ENCODE assay signal across 13 mouse cellular contexts in the genomic region with DNA sequence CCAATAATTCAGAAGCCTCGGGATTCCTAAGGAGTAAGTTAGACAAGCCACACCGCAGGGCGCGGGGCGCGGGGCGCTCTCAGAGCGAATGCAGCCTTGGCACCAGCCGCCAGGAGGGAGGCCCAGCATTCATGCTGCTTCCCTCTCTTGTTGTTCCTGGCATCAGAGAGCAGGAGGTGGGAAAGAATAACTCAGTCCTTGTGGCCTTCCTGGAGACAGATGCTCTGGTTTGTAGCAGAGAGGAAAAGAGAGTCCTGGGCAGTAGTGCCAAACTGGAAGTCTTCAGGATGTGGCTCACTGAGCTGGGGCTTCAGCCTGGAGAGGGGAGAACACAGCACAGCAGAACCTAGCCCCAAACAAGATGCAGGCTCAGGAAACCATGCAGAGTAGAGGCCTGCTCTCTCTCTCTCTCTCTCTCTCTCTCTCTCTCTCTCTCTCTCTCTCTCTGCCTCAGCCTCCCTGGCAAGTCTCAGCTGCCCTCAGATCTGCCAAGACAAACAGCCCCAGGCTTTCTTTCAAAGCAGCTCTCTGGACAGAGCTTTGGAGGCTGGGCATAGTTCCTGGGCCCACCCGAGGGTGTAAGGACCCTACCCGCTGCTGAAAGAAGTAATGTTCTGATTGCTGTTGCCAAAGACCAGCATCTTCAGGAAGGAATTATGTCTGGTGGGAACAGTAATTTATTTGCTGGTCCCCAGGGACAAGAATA.
DNase-seq lines count a peak whose midpoint lies in the region; ATAC-seq lines count a peak whose summit lies in the region.
"Had no signal": no experiment of that assay in that cellular context is flagged by ENCODE, and none has a peak within 500 bp of the region (broad histone marks: within the 10 kb centered on the region; RNA-seq: fewer than 3 reads in every experiment).

No protein-coding gene starts in this region.

- peak; percentile 20 to 21 for DNase-seq in heart, adult 9 months (ENCODE audit: low spot score in 2 of 2)
- no peak for DNase-seq in midbrain, embryonic 10.5 days (ENCODE audit: low spot score)
- DNase-seq in midbrain, embryonic 14.5 days: no peak
- peak; percentile 51 for DNase-seq in forebrain, embryonic 14.5 days (ENCODE audit: low spot score)
- DNase-seq in thymus, postnatal 25 days: no peak
- no peak for DNase-seq in frontal cortex, postnatal 14 days (ENCODE audit: low spot score in 2 of 2)
- DNase-seq: adrenal gland, postnatal 10 days; cerebellum, adult 18-20 months; lung, postnatal 10 days; thymus, postnatal 14 days had no signal

- H3K4me3 ChIP-seq in heart, embryonic 11.5 days (ENCODE audit: low read depth, low read length): no peak overlapping the region
- no peak overlapping the region for H3K4me3 ChIP-seq in midbrain, embryonic 10.5 days
- no peak overlapping the region for H3K4me3 ChIP-seq in midbrain, embryonic 14.5 days (replicated peaks; ENCODE audit: low read depth, low read length)
- H3K4me3 ChIP-seq in forebrain, embryonic 14.5 days (ENCODE audit: low read depth, low read length): no peak overlapping the region
- no peak overlapping the region for H3K4me3 ChIP-seq in limb, embryonic 13.5 days

- H3K9ac ChIP-seq in heart, embryonic 11.5 days (ENCODE audit: low read depth, low read length): no peak overlapping the region
- no peak overlapping the region for H3K9ac ChIP-seq in midbrain, embryonic 14.5 days (replicated peaks; ENCODE audit: low read length)
- no peak overlapping the region for H3K9ac ChIP-seq in forebrain, embryonic 14.5 days (ENCODE audit: low read length)
- no peak overlapping the region for H3K9ac ChIP-seq in limb, embryonic 13.5 days

- no peak for ATAC-seq in heart, embryonic 11.5 days (replicated peaks; ENCODE audit: insufficient number of reproducible peaks, low FRiP score, low TSS enrichment)
- ATAC-seq in midbrain, embryonic 14.5 days (ENCODE audit: low FRiP score, low TSS enrichment): no peak
- ATAC-seq in forebrain, embryonic 14.5 days: peak; percentile 52
- ATAC-seq in limb, embryonic 13.5 days (ENCODE audit: low FRiP score, low read depth): 0 out of 2 replicates have a peak, but pooled peaks have one; percentile 19
- ATAC-seq: Patski had no signal

- WGBS in heart, embryonic 11.5 days (ENCODE audit: insufficient replicate concordance): 82% methylated on average over 11 of the region's 11 CpGs
- WGBS in midbrain, embryonic 10.5 days: 90% methylated on average over 11 of the region's 11 CpGs
- 79% methylated on average over 11 of the region's 11 CpGs for WGBS in midbrain, embryonic 14.5 days
- 64% methylated on average over 11 of the region's 11 CpGs for WGBS in forebrain, embryonic 14.5 days
- 74% methylated on average over 11 of the region's 11 CpGs for WGBS in limb, embryonic 13.5 days

- peaks cover 13% of the 10 kb centered on the region for H3K27me3 ChIP-seq in heart, embryonic 11.5 days (ENCODE audit: control insufficient read depth, insufficient read depth, low read length)
- peaks cover 40% of the 10 kb centered on the region for H3K27me3 ChIP-seq in midbrain, embryonic 10.5 days (ENCODE audit: low read depth, poor library complexity, severe bottlenecking)
- H3K27me3 ChIP-seq in midbrain, embryonic 14.5 days (ENCODE audit: control insufficient read depth, insufficient read depth, low read length): no peaks in the 10 kb centered on the region
- H3K27me3 ChIP-seq in forebrain, embryonic 14.5 days (replicated peaks; ENCODE audit: control insufficient read depth, insufficient read depth, low read length): no peaks in the 10 kb centered on the region
- no peaks in the 10 kb centered on the region; the same call in 1 of the 2 replicates for H3K27me3 ChIP-seq in limb, embryonic 13.5 days
- H3K27me3 ChIP-seq: Patski had no signal

- no peaks in the 10 kb centered on the region for H3K4me1 ChIP-seq in heart, embryonic 11.5 days (ENCODE audit: control insufficient read depth, insufficient read depth, low read length)
- peaks cover 22% of the 10 kb centered on the region for H3K4me1 ChIP-seq in midbrain, embryonic 10.5 days
- H3K4me1 ChIP-seq in midbrain, embryonic 14.5 days (ENCODE audit: control insufficient read depth, insufficient read depth, low read length): peaks cover 11% of the 10 kb centered on the region
- peaks cover 7% of the 10 kb centered on the region for H3K4me1 ChIP-seq in forebrain, embryonic 14.5 days (ENCODE audit: control insufficient read depth, insufficient read depth, low read length)
- peaks cover 20% of the 10 kb centered on the region for H3K4me1 ChIP-seq in limb, embryonic 13.5 days

- H3K36me3 ChIP-seq in heart, embryonic 11.5 days (ENCODE audit: control insufficient read depth, insufficient read depth, low read length): no peaks in the 10 kb centered on the region
- no peaks in the 10 kb centered on the region for H3K36me3 ChIP-seq in midbrain, embryonic 10.5 days
- H3K36me3 ChIP-seq in midbrain, embryonic 14.5 days (ENCODE audit: control insufficient read depth, insufficient read depth, low read length): no peaks in the 10 kb centered on the region
- H3K36me3 ChIP-seq in forebrain, embryonic 14.5 days (ENCODE audit: control insufficient read depth, insufficient read depth, low read length): no peaks in the 10 kb centered on the region
- H3K36me3 ChIP-seq in limb, embryonic 13.5 days: no peaks in the 10 kb centered on the region

- H3K27ac ChIP-seq in heart, embryonic 11.5 days (ENCODE audit: low read depth, low read length): no peak overlapping the region
- peak overlapping the region; percentile 6; the same call in 1 of the 2 replicates for H3K27ac ChIP-seq in midbrain, embryonic 10.5 days (replicated peaks)
- no peak overlapping the region for H3K27ac ChIP-seq in midbrain, embryonic 14.5 days (replicated peaks; ENCODE audit: low read depth, low read length)
- 0 out of 2 replicates have a peak overlapping the region, but pooled peaks have one; percentile 11 for H3K27ac ChIP-seq in forebrain, embryonic 14.5 days (ENCODE audit: low read depth, low read length)
- H3K27ac ChIP-seq in limb, embryonic 13.5 days: peak overlapping the region; percentile 58

- no peaks in the 10 kb centered on the region for H3K9me3 ChIP-seq in heart, embryonic 11.5 days (replicated peaks; ENCODE audit: control insufficient read depth, low read length)
- H3K9me3 ChIP-seq in midbrain, embryonic 10.5 days (replicated peaks): no peaks in the 10 kb centered on the region
- no peaks in the 10 kb centered on the region for H3K9me3 ChIP-seq in midbrain, embryonic 14.5 days (ENCODE audit: control insufficient read depth, low read length)
- H3K9me3 ChIP-seq in forebrain, embryonic 14.5 days (replicated peaks; ENCODE audit: control insufficient read depth, low read length): no peaks in the 10 kb centered on the region
- no peaks in the 10 kb centered on the region for H3K9me3 ChIP-seq in limb, embryonic 13.5 days

- no peak overlapping the region for H3K4me2 ChIP-seq in heart, embryonic 11.5 days
- H3K4me2 ChIP-seq in midbrain, embryonic 14.5 days (ENCODE audit: low read length): no peak overlapping the region
- H3K4me2 ChIP-seq in forebrain, embryonic 14.5 days (ENCODE audit: low read length): no peak overlapping the region
- no peak overlapping the region for H3K4me2 ChIP-seq in limb, embryonic 13.5 days (replicated peaks)

Comparison
In these comparisons a context has a peak if more than half of its experiments do, and no peak if none do; other contexts are left out.
1. H3K27ac ChIP-seq: peak in midbrain, embryonic 10.5 days (single experiment), forebrain, embryonic 14.5 days (single experiment) and limb, embryonic 13.5 days (single experiment); none in heart, embryonic 11.5 days (single experiment) and midbrain, embryonic 14.5 days (single experiment).
2. DNase-seq: peak in heart, adult 9 months (2 of 2) and forebrain, embryonic 14.5 days (single experiment); none in midbrain, embryonic 10.5 days (single experiment), midbrain, embryonic 14.5 days (single experiment), thymus, postnatal 25 days (single experiment) and frontal cortex, postnatal 14 days (0 of 2).
3. ATAC-seq: peak in forebrain, embryonic 14.5 days (single experiment) and limb, embryonic 13.5 days (single experiment); none in heart, embryonic 11.5 days (single experiment) and midbrain, embryonic 14.5 days (single experiment).